Mouse (Mus musculus): ENCODE data around the gene Ssna1.
"Not testable (repeated sequence)": the region's sequence is repeated elsewhere in the genome, so short reads cannot be mapped to it uniquely, and the experiment has no call there.

Ssna1 gene

DNA sequence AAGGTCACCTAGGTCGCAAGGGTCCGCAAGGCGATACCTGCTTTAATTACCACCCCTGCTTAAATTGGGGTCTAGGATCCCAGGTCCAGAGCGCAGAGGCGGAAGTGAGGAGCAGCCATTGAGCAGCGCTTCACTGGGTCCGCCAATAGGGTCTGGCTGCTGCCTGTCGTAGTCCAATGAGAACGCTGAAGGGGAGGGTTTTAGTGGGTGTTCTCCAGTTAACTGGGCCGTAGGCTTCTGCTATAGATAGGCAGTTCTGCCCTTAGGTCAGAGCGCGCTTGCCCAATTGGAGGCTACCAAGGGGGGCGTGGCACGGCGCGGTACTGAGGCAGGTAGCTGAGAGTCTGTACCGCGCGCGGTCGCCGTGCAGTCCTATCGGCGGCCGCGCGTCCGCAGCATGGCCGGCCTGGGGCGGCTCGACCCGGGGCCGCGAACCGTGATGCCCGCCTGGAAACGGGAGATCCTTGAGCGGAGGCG is 9.9 kb downstream of the Ssna1 start, which contains the start of gene Tprn:
Tprn (plus strand) TSS at position 328 of the 477 bp plus-strand sequence.
- in situ Hi-C loops (cut with MboI), result no loop called here

DNA sequence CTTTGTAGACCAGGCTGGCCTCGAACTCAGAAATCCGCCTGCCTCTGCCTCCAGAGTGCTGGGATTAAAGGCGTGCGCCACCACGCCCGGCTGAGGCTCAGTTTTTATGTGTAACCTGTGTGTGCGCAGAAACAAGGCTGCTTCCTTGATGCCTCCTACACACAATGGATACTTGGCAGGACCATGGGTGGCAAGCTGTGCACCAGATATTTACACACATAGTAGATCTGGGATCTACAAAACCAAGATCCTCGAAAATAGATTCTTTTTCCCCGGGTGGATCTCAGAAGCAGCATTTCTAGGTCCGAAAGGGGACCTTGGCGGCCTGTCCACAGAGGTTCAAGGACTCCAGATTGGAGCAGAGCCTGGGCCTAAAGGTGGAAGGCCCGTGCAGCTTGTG is 10.4 kb downstream of the Ssna1 start:
- in situ Hi-C loops (cut with MboI), result no loop called here

DNA sequence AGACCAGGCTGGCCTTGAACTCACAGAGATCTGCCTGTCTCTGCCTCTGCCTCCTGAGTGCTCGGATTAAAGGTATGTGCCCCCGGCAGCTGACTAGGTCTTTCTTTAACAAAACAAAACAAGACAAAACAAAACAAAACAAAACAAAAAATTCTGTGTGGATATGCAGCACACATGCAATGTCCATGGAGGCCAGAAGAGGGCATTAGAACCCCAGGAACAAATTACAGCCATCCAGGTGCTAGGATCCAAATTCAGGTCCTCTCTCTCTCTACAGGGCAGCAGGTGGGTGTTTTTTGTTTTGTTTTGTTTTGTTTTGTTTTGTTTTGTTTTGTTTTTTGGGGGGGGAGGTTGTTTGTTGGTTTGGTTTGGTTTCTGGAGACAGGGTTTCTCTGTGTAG is 13.4 kb downstream of the Ssna1 start:
- in situ Hi-C loops (cut with MboI), result no loop called here

DNA sequence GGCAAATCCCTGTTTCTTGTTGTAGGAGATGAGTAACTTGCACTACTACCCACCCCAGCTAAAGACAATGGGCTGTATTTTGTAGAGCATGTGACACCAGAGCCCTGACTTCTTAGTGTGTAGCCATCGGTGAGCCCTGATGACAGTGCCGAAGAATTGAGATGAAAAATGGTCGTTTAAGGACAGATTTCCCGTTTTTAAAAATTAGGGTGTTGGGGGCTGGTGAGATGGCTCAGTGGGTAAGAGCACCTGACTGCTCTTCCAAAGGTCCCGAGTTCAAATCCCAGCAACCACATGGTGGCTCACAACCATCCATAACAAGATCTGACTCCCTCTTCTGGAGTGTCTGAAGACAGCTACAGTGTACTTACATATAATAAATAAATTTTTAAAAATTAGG is 15.0 kb downstream of the Ssna1 start:
- in situ Hi-C loops (cut with MboI), result not testable (repeated sequence)

DNA sequence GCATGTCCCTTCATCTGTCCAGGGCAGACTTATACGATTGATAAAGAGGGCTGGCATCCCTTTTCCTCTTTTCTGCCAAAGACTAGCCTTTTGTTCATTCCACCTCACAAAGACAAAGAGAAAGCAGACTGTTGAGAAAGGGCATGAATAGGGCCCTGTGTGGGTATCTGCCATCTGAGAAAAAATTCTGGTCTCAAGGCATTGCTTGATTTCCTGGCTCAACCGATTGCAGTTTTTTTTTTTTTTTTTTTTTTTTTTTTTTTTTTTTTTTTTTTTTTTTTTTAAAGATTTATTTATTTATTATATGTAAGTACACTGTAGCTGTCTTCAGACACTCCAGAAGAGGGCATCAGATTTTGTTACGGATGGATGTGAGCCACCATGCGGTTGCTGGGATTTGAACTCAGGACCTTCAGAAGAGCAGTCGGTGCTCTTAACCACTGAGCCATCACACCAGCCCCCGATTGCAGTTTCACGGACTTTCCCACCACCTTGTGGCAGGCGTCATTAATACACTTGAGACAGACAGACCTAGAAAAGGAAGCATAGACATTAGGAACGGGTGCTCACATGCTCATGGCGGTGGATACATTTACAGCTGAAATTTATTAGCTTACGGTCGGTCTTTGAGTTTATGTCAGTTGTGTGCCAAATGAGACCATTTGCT is 15.7 kb downstream of the Ssna1 start:
- in situ Hi-C loops (cut with MboI), result not testable (repeated sequence)

DNA sequence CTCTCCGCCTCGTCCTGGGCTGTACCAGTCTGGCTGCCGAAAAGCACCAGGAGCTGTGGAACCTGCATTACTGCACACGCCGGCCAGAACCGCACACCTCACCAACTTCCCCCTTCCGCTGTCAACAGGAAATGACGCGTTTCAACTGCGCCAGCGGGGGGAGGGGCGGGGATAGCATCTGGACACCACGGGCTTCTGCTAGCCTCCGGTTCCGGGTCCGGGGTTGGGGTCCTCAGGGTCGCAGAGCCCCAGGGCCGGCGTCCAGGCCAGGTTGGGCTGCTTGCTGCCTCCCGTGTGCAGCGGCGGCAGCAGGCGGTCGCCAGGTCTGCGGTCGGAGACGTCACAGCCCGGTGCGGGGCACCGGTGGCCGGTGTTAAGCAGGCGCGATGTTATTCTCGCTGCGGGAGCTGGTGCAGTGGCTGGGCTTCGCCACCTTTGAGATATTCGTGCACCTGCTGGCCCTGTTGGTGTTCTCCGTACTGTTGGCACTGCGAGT is 16.9 kb downstream of the Ssna1 start, which contains the start of gene Tmem203:
Tmem203 (plus strand) TSS at position 156 of the 496 bp plus-strand sequence.
- in situ Hi-C loops (cut with MboI), result no loop called here

DNA sequence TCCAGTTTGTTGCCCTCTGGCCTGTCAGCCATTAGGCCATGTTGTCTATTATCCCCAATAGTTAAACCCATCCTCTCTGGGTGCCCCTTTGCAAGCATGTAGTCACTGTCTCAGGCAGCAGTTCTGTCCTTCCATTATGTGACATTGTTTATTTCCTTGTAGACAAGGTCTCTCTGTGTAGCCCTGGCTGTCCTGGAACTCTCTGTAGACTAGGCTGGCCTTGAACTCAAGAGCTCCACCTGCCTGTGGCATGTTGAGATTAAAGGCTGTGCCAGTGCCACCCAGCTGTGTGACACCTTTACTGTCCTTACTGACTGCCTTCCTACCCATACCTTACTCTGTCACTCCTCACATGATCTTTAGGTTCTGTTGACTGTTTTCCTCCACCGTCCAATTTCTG is 19.9 kb downstream of the Ssna1 start:
- in situ Hi-C loops (cut with MboI), result no loop called here

DNA sequence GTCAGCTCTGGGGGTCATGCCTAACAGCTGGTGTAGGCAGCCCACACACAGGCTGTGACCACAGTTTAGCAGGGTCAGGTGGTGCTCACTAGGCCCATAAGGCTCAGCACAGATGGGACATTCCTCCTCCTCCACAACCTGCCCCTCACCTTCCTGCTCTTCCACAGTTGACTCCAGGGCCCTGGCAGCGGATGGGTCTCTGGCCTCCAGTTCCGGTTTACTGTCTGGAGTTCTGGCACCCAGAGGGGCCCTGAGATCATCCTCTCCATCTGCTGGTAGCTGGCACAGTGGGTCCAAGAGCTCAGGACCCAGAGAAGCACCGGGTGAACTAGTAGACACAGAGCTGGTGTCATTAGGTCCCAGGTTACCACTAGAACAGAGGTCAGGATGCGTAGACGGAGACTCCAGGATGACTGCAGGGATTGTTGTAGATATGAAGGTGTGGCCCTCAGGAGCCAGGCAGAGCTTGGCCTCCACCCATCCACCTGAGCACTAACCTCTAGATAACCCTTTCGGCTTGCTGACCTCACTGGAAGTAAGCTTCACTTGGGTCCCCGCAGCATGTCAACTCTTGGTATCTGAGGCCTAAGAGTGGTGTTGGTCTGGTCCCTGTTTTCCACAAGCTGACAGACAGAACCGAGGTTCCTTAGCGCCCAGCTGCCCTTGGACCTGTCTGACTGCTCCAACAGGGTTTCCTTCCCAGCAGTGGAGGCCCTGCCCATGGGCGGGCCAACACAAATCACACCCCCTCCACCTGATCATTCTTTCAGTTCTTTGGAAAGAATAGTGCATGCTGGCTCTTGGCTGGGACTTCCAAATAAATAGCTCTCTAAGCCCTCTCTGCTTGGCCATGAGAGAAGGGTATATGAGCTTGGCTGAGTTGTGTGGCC is 25.8 kb downstream of the Ssna1 start, which contains the start of gene AL732309.1:
AL732309.1 (minus strand) TSS at position 681 of the 890 bp plus-strand sequence.
- in situ Hi-C loops (cut with MboI), result no loop called here

DNA sequence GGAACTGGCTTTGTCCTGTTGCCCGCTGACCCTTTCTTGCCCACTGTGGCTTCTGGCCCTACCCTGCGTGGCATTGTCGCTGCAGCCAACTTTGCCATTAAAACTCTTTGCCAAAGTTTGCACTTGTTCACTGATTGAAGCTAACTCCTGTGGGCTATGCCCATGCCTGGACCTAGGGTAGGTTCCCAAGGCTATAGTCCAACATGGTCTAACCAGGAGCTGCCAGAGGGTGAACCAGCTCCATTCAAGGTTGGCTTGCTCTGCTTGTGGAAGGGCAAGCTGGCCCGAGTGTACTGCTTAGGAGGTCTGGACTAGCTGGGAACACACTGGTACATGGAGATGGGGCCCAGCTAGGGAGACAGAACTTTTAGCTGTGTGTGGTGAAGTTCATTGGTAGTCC is 28.1 kb downstream of the Ssna1 start:
- in situ Hi-C loops (cut with MboI), result no loop called here

DNA sequence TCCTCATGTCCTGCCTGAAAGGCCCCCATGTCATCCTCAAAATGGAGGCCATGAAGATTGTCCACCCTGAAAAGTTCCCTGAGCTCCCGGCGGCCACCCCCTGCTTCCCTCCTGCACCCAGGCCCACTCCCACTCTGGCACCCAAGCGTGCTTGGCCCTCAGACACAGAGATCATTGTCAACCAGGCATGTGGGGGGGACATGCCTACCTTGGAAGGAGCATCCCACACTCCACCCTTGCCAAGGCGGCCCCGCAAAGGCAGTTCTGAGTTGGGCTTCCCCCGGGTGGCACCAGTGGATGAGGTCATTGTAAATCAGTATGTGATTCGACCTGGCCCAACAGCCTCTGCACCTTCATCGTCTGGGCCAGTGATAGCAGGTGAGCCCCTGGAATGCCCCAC is 28.9 kb downstream of the Ssna1 start:
- in situ Hi-C loops (cut with MboI), result no loop called here

DNA sequence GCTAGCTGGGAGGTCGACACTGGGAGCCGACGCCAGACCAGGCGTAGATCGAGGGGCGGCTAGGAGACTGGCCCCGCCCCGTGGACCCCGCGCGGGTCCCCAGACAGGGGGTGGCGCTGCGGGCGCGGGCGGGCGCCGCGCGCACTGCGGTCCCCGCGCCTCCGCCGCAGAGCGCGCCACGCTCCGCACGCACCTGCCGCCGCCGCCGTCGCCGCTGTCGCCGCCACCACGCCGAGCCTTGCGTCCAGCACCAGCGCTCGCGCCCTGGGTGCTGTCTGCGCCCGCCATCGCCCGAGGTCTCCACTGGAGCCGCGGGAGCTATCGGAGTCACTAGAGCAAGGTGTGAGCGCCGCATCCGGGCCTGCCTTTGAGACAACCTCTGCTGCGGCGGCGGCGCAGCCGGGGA is 30.1 kb downstream of the Ssna1 start, which contains the start of the genes Rnf208 and Cysrt1:
Rnf208 (plus strand) TSS at position 155 of the 406 bp plus-strand sequence.
Cysrt1 (minus strand) TSS at position 352 of the 406 bp plus-strand sequence.
- in situ Hi-C loops (cut with MboI), result no loop called here

DNA sequence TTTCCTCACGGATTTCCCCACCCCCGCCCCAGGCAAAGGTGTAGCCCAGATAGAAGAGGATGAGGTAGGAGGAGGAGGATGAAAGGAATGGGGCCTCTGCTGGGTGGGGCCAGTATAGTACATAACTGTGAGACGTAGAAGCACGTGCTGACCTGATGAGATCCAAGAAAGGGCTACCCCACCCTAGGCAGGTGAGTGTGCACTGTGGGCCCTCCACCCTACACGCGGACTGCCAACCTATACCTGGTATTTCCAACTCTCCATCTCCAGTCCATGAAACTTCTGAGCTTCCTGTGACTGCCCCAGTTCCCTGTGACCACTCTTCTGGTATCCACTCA is 30.8 kb downstream of the Ssna1 start:
- in situ Hi-C loops (cut with MboI), result no loop called here

DNA sequence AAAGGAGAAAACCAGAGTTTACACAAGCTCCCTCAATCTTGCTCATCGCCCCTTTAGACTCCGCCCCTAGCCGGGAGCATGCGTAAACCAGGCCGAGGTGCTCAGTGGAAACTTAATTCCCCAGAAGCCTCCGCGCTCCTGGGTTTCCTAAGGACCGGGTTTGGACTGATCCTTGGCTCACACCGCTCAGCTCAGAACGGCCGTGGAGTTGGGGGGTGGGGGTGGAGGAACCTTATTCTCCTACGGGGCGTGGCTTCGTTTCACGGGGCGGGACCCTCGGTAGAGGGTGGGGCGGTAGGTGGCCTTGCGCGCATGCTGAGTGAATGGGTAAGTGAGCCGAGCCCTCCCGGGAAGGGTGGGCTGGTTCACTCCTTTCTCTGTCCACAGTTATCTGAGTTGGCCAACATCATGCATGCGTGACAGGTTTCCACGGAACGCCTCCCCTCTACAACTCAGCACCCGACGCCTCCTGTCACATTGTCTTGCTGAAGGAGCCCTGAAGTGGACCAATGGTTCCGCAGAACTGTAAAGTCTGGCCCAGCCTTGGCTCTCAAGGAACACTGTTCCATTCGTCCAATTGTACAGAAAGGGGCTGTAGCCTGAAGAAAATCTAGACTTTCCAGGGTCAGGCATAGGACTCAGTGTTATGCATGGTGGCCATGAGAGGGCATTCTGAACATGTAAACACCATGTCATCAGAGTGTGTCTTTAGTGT is 31.4 kb downstream of the Ssna1 start:
- in situ Hi-C loops (cut with MboI), result no loop called here

DNA sequence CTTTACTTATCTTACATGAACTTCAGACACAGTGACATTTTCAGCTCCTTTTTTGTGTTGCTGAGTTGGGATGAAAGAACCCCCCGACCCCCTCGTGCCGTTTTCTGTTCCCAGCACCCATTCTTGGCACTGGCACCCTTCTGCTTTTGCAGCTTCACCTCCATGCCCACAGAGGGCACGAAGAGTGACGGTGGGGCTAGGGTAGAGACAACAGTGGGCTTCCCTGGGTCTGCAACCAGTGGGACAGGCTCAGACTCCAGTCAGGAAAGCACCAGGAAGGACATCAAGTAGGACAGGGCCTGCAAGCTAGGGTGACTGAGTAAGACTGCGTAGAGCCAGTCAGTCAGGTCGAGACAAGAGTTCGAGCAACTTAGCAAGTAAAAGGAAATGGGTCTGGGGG is 31.9 kb downstream of the Ssna1 start:
- in situ Hi-C loops (cut with MboI), result no loop called here

DNA sequence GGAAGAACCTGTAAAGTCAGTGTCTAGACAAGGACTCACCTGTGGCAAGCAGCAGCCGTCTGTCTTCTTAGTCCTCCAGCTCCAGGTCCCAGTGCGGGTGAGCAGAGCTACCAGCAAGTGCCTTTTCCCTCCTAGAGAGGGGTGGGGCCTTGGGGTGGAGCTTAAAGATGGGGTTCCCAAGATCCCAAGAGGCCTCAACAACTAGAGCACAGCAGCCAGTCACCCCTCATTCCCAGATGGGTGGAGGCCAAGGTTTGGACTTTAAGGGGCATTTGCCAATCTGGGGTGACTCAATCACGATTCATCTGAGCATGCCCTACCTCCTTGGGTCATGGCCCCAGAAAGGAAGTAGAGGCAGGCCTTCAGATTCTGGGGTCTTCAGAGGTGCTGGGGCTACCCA is 32.5 kb downstream of the Ssna1 start:
- in situ Hi-C loops (cut with MboI), result no loop called here

DNA sequence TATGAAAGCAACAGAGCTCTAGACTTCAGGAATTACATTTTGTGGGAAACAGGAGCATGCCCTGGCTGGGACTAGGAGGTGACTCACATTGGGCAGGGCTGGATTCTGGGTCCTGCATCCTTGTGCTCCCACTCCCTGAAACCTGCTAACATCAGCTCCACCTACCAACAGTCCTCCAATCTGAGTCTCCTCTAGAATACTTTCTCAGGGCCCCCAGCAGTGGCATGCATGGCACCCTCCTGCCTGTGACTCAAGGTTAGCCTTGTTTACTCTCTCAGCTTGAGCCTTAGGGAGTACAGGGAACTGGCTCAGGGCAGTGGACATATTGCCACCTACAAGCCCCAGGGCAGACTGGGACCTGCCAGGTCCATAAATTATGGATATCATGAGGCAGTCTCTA is 34.1 kb downstream of the Ssna1 start:
- in situ Hi-C loops (cut with MboI), result no loop called here

DNA sequence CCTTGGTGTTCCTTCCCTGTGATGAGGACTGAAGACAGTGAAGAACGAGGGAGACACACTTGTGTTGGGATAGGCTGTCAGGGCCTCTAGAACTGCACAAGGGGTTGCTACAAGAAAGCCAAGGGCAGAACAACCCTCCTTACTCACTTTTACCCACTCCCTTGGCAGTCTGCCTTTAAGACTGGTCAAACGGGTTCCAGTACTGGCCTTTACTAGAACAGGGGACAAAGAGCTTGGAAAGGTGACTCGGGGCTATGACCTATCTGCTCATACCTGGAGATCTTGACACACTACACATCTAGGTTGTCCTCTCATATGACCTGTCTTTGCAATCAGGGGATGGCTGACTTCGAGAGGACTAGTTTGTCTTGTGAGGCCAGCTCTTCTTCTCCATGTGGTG is 34.7 kb downstream of the Ssna1 start:
- in situ Hi-C loops (cut with MboI), result no loop called here

DNA sequence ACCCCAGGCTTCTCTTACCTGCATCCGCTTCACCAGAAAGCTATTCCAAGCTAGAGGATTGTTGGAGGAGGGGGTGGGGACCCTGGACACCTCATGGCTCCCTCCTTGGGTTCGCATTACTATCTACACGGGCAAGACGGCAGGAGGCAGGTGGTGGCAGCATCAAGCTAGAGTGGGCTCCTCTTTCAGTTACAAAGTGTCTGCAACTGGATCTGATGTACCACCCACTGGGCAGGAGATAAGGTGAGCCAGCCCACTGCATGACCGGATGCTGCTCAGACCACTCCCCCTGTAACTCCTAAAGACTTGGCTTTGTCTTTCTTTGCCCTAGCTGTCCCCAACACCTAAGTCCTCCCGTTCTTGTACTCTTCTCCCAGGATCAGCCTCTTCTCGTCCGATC is 35.6 kb downstream of the Ssna1 start, which contains the start of gene Rnf224:
Rnf224 (minus strand) TSS at position 174 of the 400 bp plus-strand sequence.
- in situ Hi-C loops (cut with MboI), result no loop called here

DNA sequence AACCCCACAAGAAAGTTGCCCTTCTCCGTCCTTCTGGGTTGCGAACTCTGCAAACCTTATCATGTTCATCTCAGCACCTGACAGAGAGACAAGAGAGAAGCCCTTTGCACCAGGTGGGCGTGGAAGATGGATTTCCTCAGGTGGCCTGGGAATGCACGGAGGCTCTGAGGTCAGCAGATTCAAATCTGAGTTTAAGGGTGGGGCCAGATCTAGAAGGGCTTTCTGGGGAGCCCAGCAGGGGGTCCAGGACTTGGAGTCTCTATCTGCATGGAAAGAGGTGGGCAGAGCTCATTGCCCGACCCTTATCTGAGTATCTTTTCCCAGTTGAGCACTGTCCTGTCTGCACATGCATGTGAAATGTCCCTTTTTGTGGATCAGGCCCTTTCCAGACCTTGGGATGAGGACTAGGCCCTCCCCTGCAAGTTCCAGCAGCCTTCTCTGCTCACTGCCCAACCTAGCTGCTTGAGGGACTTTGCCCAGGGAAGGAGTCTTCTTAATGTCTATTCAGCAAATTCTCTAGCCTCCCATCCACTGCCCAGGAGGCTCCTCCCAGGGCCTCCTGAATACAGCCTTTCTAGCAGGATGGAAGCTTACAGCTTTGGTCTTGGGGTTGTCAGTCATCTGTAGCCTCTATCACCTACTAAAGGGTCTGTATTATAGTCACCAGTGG is 37.6 kb downstream of the Ssna1 start:
- in situ Hi-C loops (cut with MboI), result no loop called here

DNA sequence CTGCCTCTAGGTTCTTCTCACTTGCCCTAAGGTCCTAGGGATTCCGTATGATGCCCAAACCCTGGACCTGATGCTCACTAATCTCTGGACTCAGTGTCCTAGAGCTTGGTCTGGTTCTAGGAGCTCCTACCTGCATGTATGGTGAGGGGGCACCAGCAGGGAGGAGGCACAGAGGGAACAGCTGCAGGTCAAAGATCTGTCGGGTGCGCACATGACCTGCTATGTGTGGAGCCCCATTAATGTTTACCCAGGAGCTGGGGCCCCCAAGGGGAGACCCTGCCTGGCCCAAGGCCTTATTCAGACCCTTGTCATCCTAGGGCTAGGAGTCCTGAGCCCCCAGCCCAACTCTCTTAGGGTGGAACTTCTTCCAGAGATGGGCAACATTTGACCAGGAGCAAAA is 38.2 kb downstream of the Ssna1 start, which contains the start of gene Slc34a3:
Slc34a3 (minus strand) TSS at position 315 of the 400 bp plus-strand sequence.
- in situ Hi-C loops (cut with MboI), result no loop called here

DNA sequence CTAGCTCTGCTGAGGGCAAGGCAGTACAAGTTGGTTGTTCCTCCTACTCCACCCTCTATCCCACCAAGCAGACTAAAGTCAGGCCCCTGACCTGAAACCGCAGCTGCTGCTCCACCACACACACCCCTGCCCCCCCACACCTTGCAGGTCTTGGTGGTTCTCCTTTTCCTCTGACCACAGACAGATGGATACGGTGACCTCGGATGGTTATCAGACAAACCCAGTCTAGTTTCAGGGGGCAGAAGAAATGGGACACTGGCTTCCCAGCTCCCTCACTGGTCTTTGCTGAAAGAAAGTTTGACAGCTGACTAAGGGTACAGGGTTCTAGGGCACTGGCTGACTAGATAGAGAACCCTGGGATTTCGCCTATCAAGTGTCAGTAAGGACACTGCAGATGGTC is 38.8 kb downstream of the Ssna1 start:
- in situ Hi-C loops (cut with MboI), result no loop called here
